Mouse (Mus musculus) brain, embryonic 14.5 days (tissue): Measurements from ENCODE around the gene Dcdc2a.

Experiments used
- CTCF ChIP-seq: fragments of 200-500 bp; IDR thresholded peaks from 2 replicates; pipeline ENCODE4 v1.5.1; 2012; ENCODE audit warnings: inconsistent platforms, mild to moderate bottlenecking, moderate library complexity, borderline replicate concordance; ENCODE audit not compliant: insufficient read depth, insufficient read length; ENCODE audit errors: extremely low read depth
- POLR2A ChIP-seq: fragments of 200-500 bp; IDR thresholded peaks from 2 replicates; pipeline ENCODE4 v1.6.1; 2012; ENCODE audit warnings: mild to moderate bottlenecking, inconsistent platforms, borderline replicate concordance; ENCODE audit not compliant: poor library complexity, insufficient read depth, insufficient read length, severe bottlenecking; ENCODE audit errors: extremely low read depth

- TF ChIP-seq CTCF = 0 out of 2 replicates have a peak, but pooled peaks have one; percentile 2
- TF ChIP-seq POLR2A = no peak
Measured at GRCm38 (mm10) chr13:25144093-25144492, 88.3 kb downstream of the Dcdc2a start.
